Mouse (Mus musculus) hindbrain, embryonic 16.5 days (tissue): ENCODE measurements around the gene Ebf1. TPM values are rescaled to one million over a fixed set of nuclear protein-coding genes. Genes with fewer than 3 reads are reported as not detected.
A peak's percentile ranks its signal among the peaks of the same experiment; 100 is the strongest.

Experiments used
- ATAC-seq: fragments of 200-750 bp; cut with Nextera tagmentation; 2 replicates; pipeline ENCODE4 v1.8.0; 2017; ENCODE audit warnings: moderate TSS enrichment, moderate library complexity
- H3K27ac ChIP-seq: fragments of 300-500 bp; sonication (generic); 2 replicates; pipeline ENCODE4 v1.5.1; 2014; ENCODE audit warnings: low read depth, mild to moderate bottlenecking, control low read depth, low read length, moderate library complexity
- H3K27me3 ChIP-seq: fragments of 300-500 bp; sonication (generic); replicated peaks from 2 replicates; pipeline ENCODE4 v1.6.1; 2014; ENCODE audit warnings: low read length; ENCODE audit not compliant: control insufficient read depth, insufficient read depth
- H3K36me3 ChIP-seq: fragments of 300-500 bp; sonication (generic); 2 replicates; pipeline ENCODE4 v1.6.1; 2014; ENCODE audit warnings: mild to moderate bottlenecking, low read length, moderate library complexity, mixed read lengths; ENCODE audit not compliant: control insufficient read depth, insufficient read depth
- H3K4me1 ChIP-seq: fragments of 300-500 bp; sonication (generic); 2 replicates; pipeline ENCODE4 v1.6.1; 2014; ENCODE audit warnings: low read depth, low read length; ENCODE audit not compliant: control insufficient read depth, insufficient read depth
- H3K4me2 ChIP-seq: fragments of 300-500 bp; sonication (generic); 2 replicates; pipeline ENCODE4 v1.6.1; 2014; ENCODE audit warnings: mild to moderate bottlenecking, low read length, control low read depth, moderate library complexity
- H3K4me3 ChIP-seq: fragments of 300-500 bp; sonication (generic); 2 replicates; pipeline ENCODE4 v1.5.1; 2014; ENCODE audit warnings: mild to moderate bottlenecking, low read length, control low read depth, moderate library complexity
- H3K9ac ChIP-seq: fragments of 300-500 bp; sonication (generic); 2 replicates; pipeline ENCODE4 v1.6.1; 2014; ENCODE audit warnings: low read depth, mild to moderate bottlenecking, control low read depth, low read length, moderate library complexity
- H3K9me3 ChIP-seq: fragments of 300-500 bp; sonication (generic); 2 replicates; pipeline ENCODE4 v1.6.1; 2014; ENCODE audit warnings: mild to moderate bottlenecking, low read length, moderate library complexity; ENCODE audit not compliant: control insufficient read depth
- WGBS: fragments of 180-500 bp; shearing (Covaris S2); extraction: QIAGEN DNeasy Blood & Tissue Kit; methylation state at CpG from one replicate; pipeline ENCODE4 v1.1.7; 2014; 5-methylcytosine and 5-hydroxymethylcytosine counted together
- polyA plus RNA-seq: library from polyadenylated mRNA; unstranded; fragments of >200 nt; fragmentation: Nextera tagmentation; extraction: Ambion mirVana; gene quantifications from 2 replicates; pipeline ENCODE4 v1.2.1, GENCODE M21; 2015

The Ebf1 gene
- polyA plus RNA-seq, 1 experiment from 2014 or later, result 111 TPM

- WGBS, result 97% methylated on average over 4 of the region's 4 CpGs
Measured at GRCm38 (mm10) chr11:44951506-44951905, 334.4 kb downstream of the Ebf1 start.

DNA sequence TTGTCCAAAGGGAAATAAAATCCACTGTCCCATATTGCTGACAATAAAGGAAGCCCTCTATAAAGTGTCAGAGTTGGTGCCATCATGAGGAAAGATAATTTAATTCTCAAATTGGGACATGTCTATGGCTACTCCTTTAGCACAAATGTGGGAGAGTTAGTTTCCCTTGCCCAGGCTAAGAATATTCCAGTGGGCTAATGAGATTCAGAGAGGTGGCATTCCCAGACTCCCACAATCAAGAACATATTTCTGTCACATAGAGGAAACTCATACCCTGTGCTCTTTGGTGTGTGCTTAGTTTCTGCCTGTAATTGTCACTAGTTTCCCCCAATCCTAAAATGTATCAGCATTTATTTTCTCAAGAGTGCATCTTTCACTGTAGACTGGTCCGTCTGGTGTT, 336.2 kb downstream of the Ebf1 start:
- H3K9ac ChIP-seq, result no peak overlapping the region
- 52% methylated on average over 1 of the region's 1 CpGs for WGBS
- no peak overlapping the region for H3K4me3 ChIP-seq
- H3K27me3 ChIP-seq, result no peaks in the 10 kb centered on the region
- 0 out of 2 replicates have a peak overlapping the region, but pooled peaks have one; percentile 25 for H3K27ac ChIP-seq
- no peaks in the 10 kb centered on the region for H3K36me3 ChIP-seq
- no peak overlapping the region for H3K4me2 ChIP-seq
- ATAC-seq, result no peak
- H3K4me1 ChIP-seq, result no peaks in the 10 kb centered on the region
- H3K9me3 ChIP-seq, result no peaks in the 10 kb centered on the region

More at GRCm38 (mm10) chr11:44951506-44951905, 334.4 kb downstream of the Ebf1 start:
- H3K36me3 ChIP-seq, result no peaks in the 10 kb centered on the region
- no peak overlapping the region for H3K4me2 ChIP-seq
- H3K9me3 ChIP-seq, result no peaks in the 10 kb centered on the region
- H3K27me3 ChIP-seq, result no peaks in the 10 kb centered on the region
- H3K27ac ChIP-seq, result no peak overlapping the region
- no peak overlapping the region for H3K9ac ChIP-seq
- no peak overlapping the region for H3K4me3 ChIP-seq
- no peaks in the 10 kb centered on the region for H3K4me1 ChIP-seq
- ATAC-seq, result no peak

DNA sequence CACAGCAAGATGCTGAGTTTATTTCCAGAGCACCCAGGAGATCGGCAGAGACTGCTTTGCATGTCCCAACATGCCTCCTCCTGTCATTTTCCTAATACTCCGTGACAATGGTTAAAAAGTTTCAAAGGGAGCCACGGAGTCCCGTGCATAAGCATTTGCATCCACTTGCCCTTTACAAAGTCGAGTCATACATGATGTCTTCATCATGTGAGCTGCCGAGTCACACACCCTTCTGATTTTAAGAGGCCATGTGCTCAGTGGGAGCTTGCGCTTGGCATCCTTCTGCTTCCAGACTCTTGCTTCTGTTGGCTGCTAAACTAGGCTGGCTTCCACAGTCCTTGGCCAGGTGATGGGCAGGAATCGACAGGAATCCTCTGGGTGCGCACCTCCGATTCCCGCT, 336.7 kb downstream of the Ebf1 start:
- no peaks in the 10 kb centered on the region for H3K9me3 ChIP-seq
- ATAC-seq, result 0 out of 2 replicates have a peak, but pooled peaks have one; percentile 4
- no peak overlapping the region for H3K27ac ChIP-seq

DNA sequence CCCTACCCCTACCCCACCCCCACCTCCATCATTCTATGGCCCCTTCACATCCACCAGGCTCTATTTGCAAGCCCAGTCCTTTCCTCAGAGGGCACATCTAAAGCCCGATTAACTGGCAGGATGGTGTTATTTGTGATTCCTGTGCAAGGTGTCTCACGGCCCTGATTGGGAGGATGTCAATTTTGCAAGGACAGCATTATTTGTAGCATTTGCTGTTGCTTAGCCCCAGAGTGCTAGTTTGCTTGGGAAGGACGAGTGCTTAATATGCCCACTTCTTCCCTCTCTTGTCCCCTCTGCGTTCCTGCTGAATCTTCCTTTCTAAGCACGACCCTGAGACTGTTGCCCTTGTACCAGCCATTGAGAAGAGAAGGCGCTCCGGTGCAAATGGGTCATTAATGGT, 337.2 kb downstream of the Ebf1 start:
- Histone ChIP-seq H3K27me3 (no peaks in the 10 kb centered on the region), H3K4me1 (no peaks in the 10 kb centered on the region), H3K4me3 (no peak overlapping the region), H3K36me3 (no peaks in the 10 kb centered on the region), H3K4me2 (no peak overlapping the region), H3K27ac (no peak overlapping the region), H3K9ac (no peak overlapping the region), H3K9me3 (no peaks in the 10 kb centered on the region)
- 0 out of 2 replicates have a peak, but pooled peaks have one; percentile 37 for ATAC-seq
- WGBS, result 73% methylated on average over 7 of the region's 7 CpGs

More for the DNA sequence above, 336.7 kb downstream of the Ebf1 start:
- WGBS, result 60% methylated on average over 11 of the region's 11 CpGs
- H3K4me3 ChIP-seq, result no peak overlapping the region
- H3K4me1 ChIP-seq, result no peaks in the 10 kb centered on the region
- no peaks in the 10 kb centered on the region for H3K36me3 ChIP-seq
- no peak overlapping the region for H3K4me2 ChIP-seq
- H3K9ac ChIP-seq, result no peak overlapping the region
- no peaks in the 10 kb centered on the region for H3K27me3 ChIP-seq

DNA sequence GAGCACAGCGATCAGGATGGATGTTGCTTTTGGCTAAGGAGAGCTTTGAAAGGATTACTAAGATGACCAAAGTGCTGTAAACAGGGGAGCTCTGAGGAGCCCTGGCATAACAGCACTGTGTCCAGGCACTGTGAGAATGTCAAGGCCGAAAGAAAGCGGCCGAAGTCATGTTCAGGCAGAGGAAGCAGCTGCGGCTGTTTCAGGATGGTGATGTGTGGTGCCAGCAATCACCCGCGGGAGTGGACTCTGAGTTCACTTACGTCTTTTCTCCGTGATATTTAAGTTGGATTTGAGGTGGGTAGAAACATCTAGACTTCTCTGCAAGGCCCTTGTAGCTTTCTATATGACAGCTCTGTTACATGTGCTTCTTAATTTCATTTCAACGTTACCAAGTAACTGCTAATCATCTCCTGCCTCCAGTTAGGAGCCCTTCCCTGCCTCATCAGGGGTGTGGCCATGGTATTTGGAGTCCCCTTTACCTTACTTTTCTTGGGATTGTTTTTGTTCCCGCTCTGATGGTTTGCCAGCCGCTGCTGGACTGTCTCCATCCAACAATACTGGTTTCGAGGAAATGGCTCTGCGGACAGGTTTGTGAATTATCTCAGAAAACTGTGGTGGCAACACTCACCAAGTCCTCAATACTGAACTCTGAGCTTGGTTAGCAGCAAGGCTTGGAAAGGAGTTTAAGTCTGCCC, 345.8 kb downstream of the Ebf1 start:
- Histone ChIP-seq H3K4me2 (no peak overlapping the region), H3K27ac (no peak overlapping the region), H3K9ac (no peak overlapping the region), H3K4me3 (no peak overlapping the region), H3K9me3 (no peaks in the 10 kb centered on the region), H3K4me1 (no peaks in the 10 kb centered on the region), H3K27me3 (no peaks in the 10 kb centered on the region), H3K36me3 (no peaks in the 10 kb centered on the region)
- ATAC-seq, result no peak
- WGBS, result 88% methylated on average over 14 of the region's 14 CpGs

GRCm38 (mm10) chr11:44969011-44969410, 351.9 kb downstream of the Ebf1 start:
- H3K27ac ChIP-seq, result no peak overlapping the region
- H3K27me3 ChIP-seq, result no peaks in the 10 kb centered on the region
- H3K9me3 ChIP-seq, result no peaks in the 10 kb centered on the region
- no peak overlapping the region for H3K4me2 ChIP-seq
- no peaks in the 10 kb centered on the region for H3K36me3 ChIP-seq
- no peak overlapping the region for H3K4me3 ChIP-seq
- H3K4me1 ChIP-seq, result no peaks in the 10 kb centered on the region
- ATAC-seq, result no peak
- 58% methylated on average over 4 of the region's 4 CpGs for WGBS
- no peak overlapping the region for H3K9ac ChIP-seq

GRCm38 (mm10) chr11:44974271-44974670, 357.2 kb downstream of the Ebf1 start:
- no peaks in the 10 kb centered on the region for H3K9me3 ChIP-seq
- ATAC-seq, result no peak
- H3K4me3 ChIP-seq, result no peak overlapping the region
- H3K4me2 ChIP-seq, result no peak overlapping the region
- no peaks in the 10 kb centered on the region for H3K27me3 ChIP-seq
- H3K36me3 ChIP-seq, result no peaks in the 10 kb centered on the region
- 93% methylated on average over 7 of the region's 7 CpGs for WGBS
- H3K4me1 ChIP-seq, result peaks cover 14% of the 10 kb centered on the region
- no peak overlapping the region for H3K9ac ChIP-seq
- no peak overlapping the region for H3K27ac ChIP-seq

GRCm38 (mm10) chr11:44975151-44975550, 358.0 kb downstream of the Ebf1 start:
- no peaks in the 10 kb centered on the region for H3K36me3 ChIP-seq
- no peak overlapping the region for H3K4me2 ChIP-seq
- no peak overlapping the region for H3K27ac ChIP-seq
- H3K9ac ChIP-seq, result no peak overlapping the region
- no peak overlapping the region for H3K4me3 ChIP-seq
- no peaks in the 10 kb centered on the region for H3K27me3 ChIP-seq
- H3K9me3 ChIP-seq, result no peaks in the 10 kb centered on the region
- ATAC-seq, result no peak
- 73% methylated on average over 2 of the region's 2 CpGs for WGBS
- peaks cover 17% of the 10 kb centered on the region for H3K4me1 ChIP-seq

- Histone ChIP-seq H3K27ac (peak overlapping the region; percentile 26; the same call in 1 of the 2 replicates), H3K4me3 (no peak overlapping the region), H3K27me3 (no peaks in the 10 kb centered on the region), H3K4me2 (no peak overlapping the region), H3K36me3 (no peaks in the 10 kb centered on the region), H3K9ac (no peak overlapping the region), H3K9me3 (no peaks in the 10 kb centered on the region), H3K4me1 (peaks cover 17% of the 10 kb centered on the region)
- 67% methylated on average over 5 of the region's 5 CpGs for WGBS
- no peak for ATAC-seq
Measured at GRCm38 (mm10) chr11:44976254-44976802, 359.2 kb downstream of the Ebf1 start.
